Comparison of ENCODE assay signal across 31 mouse cellular contexts in genomic region chr16:8951156-8951899, GRCm38 (mm10).
DNase-seq lines count a peak whose midpoint lies in the region; ATAC-seq and TF ChIP-seq lines count a peak whose summit lies in the region.
"Had no signal": no experiment of that assay in that cellular context is flagged by ENCODE, and none has a peak within 500 bp of the region (broad histone marks: within the 10 kb centered on the region; RNA-seq: fewer than 3 reads in every experiment).

No protein-coding gene starts in this region.

- H3K36me3 ChIP-seq in intestine, embryonic 14.5 days (ENCODE audit: control insufficient read depth, insufficient read depth, low read length), result no peaks in the 10 kb centered on the region
- no peaks in the 10 kb centered on the region for H3K36me3 ChIP-seq in intestine, postnatal 0 days (ENCODE audit: control insufficient read depth, insufficient read depth)
- H3K36me3 ChIP-seq in intestine, embryonic 16.5 days (ENCODE audit: control insufficient read depth, insufficient read depth, low read length), result no peaks in the 10 kb centered on the region
- H3K36me3 ChIP-seq: embryonic facial prominence, embryonic 10.5 days; embryonic facial prominence, embryonic 13.5 days; forebrain, embryonic 12.5 days; forebrain, embryonic 15.5 days; G1E; heart, embryonic 12.5 days; heart, embryonic 15.5 days had no signal

- no peak overlapping the region for H3K4me3 ChIP-seq in intestine, embryonic 14.5 days (ENCODE audit: low read depth, low read length)
- H3K4me3 ChIP-seq in intestine, postnatal 0 days (ENCODE audit: low read depth, low read length), result no peak overlapping the region
- no peak overlapping the region for H3K4me3 ChIP-seq in intestine, embryonic 16.5 days (ENCODE audit: low read length)
- H3K4me3 ChIP-seq: embryonic facial prominence, embryonic 10.5 days; embryonic facial prominence, embryonic 13.5 days; erythroblast, embryonic 14.5 days; forebrain, embryonic 12.5 days; forebrain, embryonic 15.5 days; heart, adult 2 months; heart, embryonic 12.5 days; heart, embryonic 15.5 days had no signal

- H3K27me3 ChIP-seq in intestine, embryonic 14.5 days (replicated peaks; ENCODE audit: control insufficient read depth, insufficient read depth, low read length), result no peaks in the 10 kb centered on the region
- H3K27me3 ChIP-seq in intestine, postnatal 0 days (replicated peaks; ENCODE audit: control insufficient read depth, insufficient read depth, low read length), result no peaks in the 10 kb centered on the region
- H3K27me3 ChIP-seq in intestine, embryonic 16.5 days (replicated peaks; ENCODE audit: control insufficient read depth, insufficient read depth, low read length), result no peaks in the 10 kb centered on the region
- H3K27me3 ChIP-seq: embryonic facial prominence, embryonic 13.5 days; forebrain, embryonic 12.5 days; forebrain, embryonic 15.5 days; heart, embryonic 12.5 days; heart, embryonic 15.5 days; Patski had no signal

- 0 out of 2 replicates have a peak, but pooled peaks cover 3% of the 10 kb centered on the region for H3K9me3 ChIP-seq in intestine, embryonic 14.5 days (ENCODE audit: control insufficient read depth, low read length)
- 0 out of 2 replicates have a peak, but pooled peaks cover 3% of the 10 kb centered on the region for H3K9me3 ChIP-seq in intestine, postnatal 0 days (ENCODE audit: control insufficient read depth)
- H3K9me3 ChIP-seq in intestine, embryonic 16.5 days (ENCODE audit: control insufficient read depth, low read length), result 0 out of 2 replicates have a peak, but pooled peaks cover 3% of the 10 kb centered on the region
- H3K9me3 ChIP-seq: embryonic facial prominence, embryonic 13.5 days; forebrain, embryonic 12.5 days; forebrain, embryonic 15.5 days; G1E; heart, embryonic 15.5 days had no signal

- no peak overlapping the region for H3K27ac ChIP-seq in intestine, embryonic 14.5 days (ENCODE audit: low read depth)
- no peak overlapping the region for H3K27ac ChIP-seq in intestine, postnatal 0 days (ENCODE audit: low read depth, low read length)
- no peak overlapping the region for H3K27ac ChIP-seq in intestine, embryonic 16.5 days (ENCODE audit: low read length)
- H3K27ac ChIP-seq: embryonic facial prominence, embryonic 10.5 days; embryonic facial prominence, embryonic 13.5 days; forebrain, embryonic 12.5 days; forebrain, embryonic 15.5 days; heart, adult 2 months; heart, embryonic 15.5 days; hindbrain, embryonic 14.5 days; hindbrain, postnatal 0 days had no signal

- no peak overlapping the region for H3K4me2 ChIP-seq in intestine, embryonic 14.5 days (ENCODE audit: low read length)
- H3K4me2 ChIP-seq in intestine, postnatal 0 days (replicated peaks; ENCODE audit: low read depth), result no peak overlapping the region
- no peak overlapping the region for H3K4me2 ChIP-seq in intestine, embryonic 16.5 days (ENCODE audit: low read depth, low read length)
- H3K4me2 ChIP-seq: embryonic facial prominence, embryonic 13.5 days; forebrain, embryonic 12.5 days; forebrain, embryonic 15.5 days; heart, embryonic 12.5 days; heart, embryonic 15.5 days; hindbrain, embryonic 14.5 days had no signal

- 54% methylated on average over 6 of the region's 6 CpGs for WGBS in intestine, embryonic 14.5 days
- 31% methylated on average over 6 of the region's 6 CpGs for WGBS in intestine, postnatal 0 days
- WGBS in intestine, embryonic 16.5 days, result 40% methylated on average over 6 of the region's 6 CpGs

- peak; percentile 83 for ATAC-seq in intestine, embryonic 14.5 days (replicated peaks; ENCODE audit: low FRiP score, low TSS enrichment, low read depth)
- no peak for ATAC-seq in intestine, postnatal 0 days
- ATAC-seq in intestine, embryonic 16.5 days, result peak; percentile 72; the same call in 1 of the 2 replicates
- ATAC-seq: activated CD4-positive, CD25-positive, alpha-beta regulatory T cell, adult 4 months; CD4-positive, CD25-positive, alpha-beta regulatory T cell, adult 4 months; forebrain, embryonic 15.5 days; hindbrain, postnatal 0 days; inflammation-experienced regulatory T-cells, adult 6 months; Patski had no signal

- no peak for TF ChIP-seq CTCF in intestine, postnatal 0 days (IDR thresholded peaks at IDR 0.05; ENCODE audit: low read depth)

- H3K4me1 ChIP-seq in intestine, embryonic 14.5 days (replicated peaks; ENCODE audit: control insufficient read depth, insufficient read depth, low read length), result no peaks in the 10 kb centered on the region
- no peaks in the 10 kb centered on the region for H3K4me1 ChIP-seq in intestine, postnatal 0 days (replicated peaks; ENCODE audit: control insufficient read depth, insufficient read depth, low read length)
- H3K4me1 ChIP-seq in intestine, embryonic 16.5 days (ENCODE audit: control insufficient read depth, insufficient read depth, low read length), result no peaks in the 10 kb centered on the region
- H3K4me1 ChIP-seq: heart, embryonic 12.5 days had no signal

- DNase-seq in intestine, embryonic 14.5 days (ENCODE audit: low spot score), result no peak
- DNase-seq in R1 (ENCODE audit: low read depth, low spot score), result peak; percentile 59
- DNase-seq in layer of hippocampus, postnatal 36 days, result no peak
- no peak for DNase-seq in lung, postnatal 36 days
- DNase-seq: adrenal gland, adult 8-10 months; adrenal gland, postnatal 25 days; cerebellum, adult 18-20 months; cerebellum, adult 9-10 months; cerebellum, postnatal 25 days; embryo, embryonic 11 days; gastrocnemius, postnatal 25 days; heart, adult 2 months; heart, postnatal 10 days; heart, postnatal 4 days; kidney, adult 2 months had no signal

- H3K9ac ChIP-seq in intestine, embryonic 14.5 days (ENCODE audit: low read length), result no peak overlapping the region
- H3K9ac ChIP-seq in intestine, postnatal 0 days (ENCODE audit: low read depth, low read length), result no peak overlapping the region
- no peak overlapping the region for H3K9ac ChIP-seq in intestine, embryonic 16.5 days (ENCODE audit: low read depth, low read length)
- H3K9ac ChIP-seq: embryonic facial prominence, embryonic 13.5 days; forebrain, embryonic 12.5 days; forebrain, embryonic 15.5 days; heart, embryonic 12.5 days; heart, embryonic 15.5 days; hindbrain, embryonic 14.5 days had no signal
